Mouse (Mus musculus) cerebellum, adult 11-12 months (tissue): Measurements from ENCODE around the gene Mcoln1.

ENCODE experiments used
- DNase-seq: peaks from one replicate; pipeline ENCODE4 v3.0.0; 2022

Gene Mcoln1

DNA sequence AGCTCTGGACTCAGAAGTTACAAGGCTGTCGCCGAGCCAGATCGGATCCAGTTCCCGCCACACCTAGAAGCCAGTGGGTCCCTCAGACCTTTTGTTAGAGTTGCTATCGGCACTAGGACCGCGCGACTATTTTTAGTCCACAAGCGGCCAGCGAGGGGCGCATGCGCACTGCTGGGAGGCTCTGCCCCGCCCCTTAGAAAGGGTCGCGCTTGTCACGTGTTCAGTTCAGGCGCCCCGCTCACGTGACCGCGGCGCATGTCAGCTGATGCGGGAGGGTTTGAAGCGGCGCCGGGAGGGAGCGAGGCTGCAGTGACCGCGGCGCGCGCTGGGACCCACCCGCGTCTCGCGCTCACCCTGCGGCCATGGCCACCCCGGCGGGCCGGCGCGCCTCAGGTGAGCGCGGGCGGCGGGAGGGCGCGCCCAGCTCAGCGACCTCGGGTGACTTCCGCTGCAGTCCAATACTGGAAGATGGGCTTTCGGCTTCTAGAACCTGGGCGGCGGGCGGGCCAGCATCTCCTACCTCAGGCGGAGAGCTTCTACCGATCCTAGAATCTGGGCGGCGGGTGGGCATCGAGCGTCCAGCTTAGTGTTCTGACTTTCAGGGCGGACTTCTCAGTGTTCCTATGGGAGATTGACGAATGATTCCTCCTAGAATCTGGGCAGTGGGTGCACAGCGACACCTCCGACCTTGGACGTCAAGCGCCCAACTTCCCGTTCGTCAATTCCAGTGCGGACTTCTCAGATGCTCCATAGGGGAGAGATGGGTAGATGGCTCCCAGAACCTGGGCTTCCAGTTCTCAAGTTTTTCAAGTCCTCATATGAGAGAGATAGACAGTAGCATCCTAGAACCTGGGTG is at the start of gene Mcoln1:
Gene Mcoln1, plus strand, starts transcription at position 223 of the 856 bp plus-strand sequence.
- peak; percentile 98 for DNase-seq

GRCm38 (mm10) chr8:3450670-3451069 is 49.6 kb upstream of the Mcoln1 start:
- DNase-seq: peak; percentile 43

DNA sequence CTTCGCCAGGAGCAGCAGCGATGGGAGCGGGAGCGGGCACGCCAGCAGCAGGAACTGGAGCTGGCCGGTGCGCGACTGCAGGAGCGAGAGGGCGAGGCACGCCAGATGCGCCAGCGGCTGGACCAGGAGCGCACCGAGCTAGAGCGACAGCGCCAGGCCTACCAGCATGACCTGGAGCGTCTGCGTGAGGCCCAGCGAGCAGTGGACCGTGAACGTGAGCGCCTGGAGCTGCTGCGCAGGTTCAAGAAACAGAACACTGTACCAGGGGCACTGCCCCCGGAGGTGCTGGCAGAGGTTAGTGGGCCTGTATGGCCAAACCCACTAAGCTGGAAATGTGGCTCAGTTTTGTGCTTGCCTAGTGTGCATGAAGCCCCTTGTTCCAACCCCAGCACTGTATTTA is 48.3 kb upstream of the Mcoln1 start:
- no peak for DNase-seq

DNA sequence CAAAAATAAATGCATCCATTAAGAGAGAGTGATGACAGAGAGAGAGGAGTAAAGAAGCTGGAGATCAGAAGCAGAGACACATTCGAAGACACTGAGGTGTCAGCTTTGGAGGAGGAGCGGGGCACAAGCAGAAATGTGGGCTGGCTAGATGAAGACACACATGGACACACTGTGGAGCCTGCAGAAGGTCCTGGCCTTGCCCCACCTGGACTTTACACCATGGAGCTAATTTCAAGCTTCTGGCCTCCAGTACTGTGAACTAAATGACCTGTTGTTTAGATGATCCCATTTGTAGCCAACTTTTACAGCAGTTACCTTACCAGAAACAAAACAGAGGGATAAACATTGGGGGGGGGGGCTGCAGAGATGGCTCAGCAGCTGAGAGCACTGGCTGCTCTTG is 37.0 kb upstream of the Mcoln1 start:
- no peak for DNase-seq

DNA sequence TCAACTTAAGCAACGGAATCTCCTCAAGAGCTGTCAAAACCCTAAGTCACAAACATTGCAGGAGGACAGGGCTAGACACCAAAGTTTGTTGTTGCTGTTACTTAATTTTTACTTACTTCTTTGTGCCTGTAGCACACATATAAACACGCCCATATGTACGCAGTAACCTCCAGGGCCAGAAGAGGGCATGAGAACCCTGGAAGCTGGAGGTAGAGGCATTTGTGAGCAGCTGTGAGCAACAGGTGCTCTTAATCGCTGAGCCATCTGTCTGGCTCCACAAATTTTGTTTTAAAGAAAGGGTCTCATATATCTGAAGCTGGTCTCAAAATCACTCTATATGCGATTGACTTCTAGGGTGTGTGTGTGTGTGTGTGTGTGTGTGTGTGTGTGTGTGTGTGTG is 35.9 kb upstream of the Mcoln1 start:
- DNase-seq: no peak

DNA sequence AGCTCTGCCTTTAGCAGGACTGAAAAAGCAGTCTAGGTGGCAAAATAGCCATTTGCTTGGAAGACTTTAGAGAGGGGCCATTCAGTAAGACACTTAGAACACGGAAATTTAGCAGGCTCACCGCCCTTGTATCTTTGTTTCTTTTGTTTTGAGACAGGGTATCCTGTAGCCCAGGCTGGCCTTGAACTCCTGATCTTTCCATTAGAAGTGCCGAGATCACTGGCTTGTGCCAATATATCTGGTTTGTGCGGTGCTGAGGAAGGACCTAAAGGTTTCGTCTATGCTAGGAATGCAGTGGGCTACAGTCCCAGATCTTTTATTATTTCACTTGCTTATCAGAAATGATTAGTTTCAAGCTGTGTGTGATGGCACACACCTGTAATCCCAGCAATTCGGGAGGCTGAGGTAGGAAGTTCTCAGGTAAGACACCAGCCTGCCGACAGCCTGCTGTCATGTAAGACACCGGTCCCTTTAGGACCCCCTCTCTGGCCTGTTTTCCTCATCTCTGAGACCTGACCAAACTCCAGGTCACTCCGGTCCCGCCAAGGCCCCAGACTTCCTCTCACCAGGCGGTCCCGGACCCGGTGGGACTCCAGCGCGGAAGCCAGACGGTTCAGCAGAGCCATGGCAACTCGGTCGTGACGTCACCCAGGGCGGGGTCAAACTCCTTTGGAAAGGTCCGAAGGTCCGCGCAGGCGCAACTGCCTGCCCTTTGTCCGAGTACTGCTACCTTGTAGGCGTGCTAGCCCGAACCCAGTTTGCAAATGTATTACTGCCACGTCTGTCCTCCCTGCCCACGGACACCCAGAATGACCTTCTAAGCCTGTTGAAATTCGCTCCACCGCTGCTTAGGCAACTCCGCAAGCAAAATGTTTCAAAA is 33.0 kb upstream of the Mcoln1 start, which contains the start of gene Pex11g:
Gene Pex11g, minus strand, starts transcription at position 675 of the 880 bp plus-strand sequence.
- DNase-seq: peak; percentile 95

DNA sequence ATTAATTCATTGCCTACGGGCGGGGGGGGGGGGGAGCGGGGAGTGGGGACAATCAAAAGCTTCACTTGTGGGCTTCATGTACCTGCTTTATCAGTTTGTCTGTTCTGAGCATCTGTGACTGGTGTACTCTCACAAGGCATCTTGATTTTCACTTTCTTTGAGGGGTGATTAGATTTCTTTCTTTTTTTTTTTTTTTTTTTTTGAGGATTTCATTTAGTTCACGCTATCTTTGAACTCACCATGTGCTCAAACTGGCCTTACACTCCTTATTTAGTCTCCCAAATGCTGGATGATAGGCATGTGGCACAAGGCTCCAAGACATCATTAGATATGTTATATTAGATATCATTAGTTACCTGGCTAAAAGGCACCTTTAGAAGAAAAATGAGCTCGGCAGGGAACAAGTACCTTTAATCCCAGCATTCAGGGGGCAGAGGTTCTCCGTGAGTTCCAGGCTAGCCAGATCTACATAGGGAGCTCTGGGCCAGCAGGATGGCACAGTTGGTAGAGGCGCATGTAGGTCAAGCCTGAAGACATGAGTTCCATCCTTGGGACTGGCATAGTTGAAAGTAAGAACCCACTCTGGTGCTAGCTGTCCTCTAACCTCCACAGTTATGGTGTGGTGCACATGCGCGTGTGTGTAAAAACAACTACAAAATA is 32.2 kb upstream of the Mcoln1 start:
- DNase-seq: no peak

GRCm38 (mm10) chr8:3468838-3469237 is 31.4 kb upstream of the Mcoln1 start:
- no peak for DNase-seq

GRCm38 (mm10) chr8:3470562-3470961 is 29.7 kb upstream of the Mcoln1 start, which contains the start of gene Tex45:
TSS of gene Tex45 (plus strand) at chr8:3470862.
- DNase-seq: no peak

DNA sequence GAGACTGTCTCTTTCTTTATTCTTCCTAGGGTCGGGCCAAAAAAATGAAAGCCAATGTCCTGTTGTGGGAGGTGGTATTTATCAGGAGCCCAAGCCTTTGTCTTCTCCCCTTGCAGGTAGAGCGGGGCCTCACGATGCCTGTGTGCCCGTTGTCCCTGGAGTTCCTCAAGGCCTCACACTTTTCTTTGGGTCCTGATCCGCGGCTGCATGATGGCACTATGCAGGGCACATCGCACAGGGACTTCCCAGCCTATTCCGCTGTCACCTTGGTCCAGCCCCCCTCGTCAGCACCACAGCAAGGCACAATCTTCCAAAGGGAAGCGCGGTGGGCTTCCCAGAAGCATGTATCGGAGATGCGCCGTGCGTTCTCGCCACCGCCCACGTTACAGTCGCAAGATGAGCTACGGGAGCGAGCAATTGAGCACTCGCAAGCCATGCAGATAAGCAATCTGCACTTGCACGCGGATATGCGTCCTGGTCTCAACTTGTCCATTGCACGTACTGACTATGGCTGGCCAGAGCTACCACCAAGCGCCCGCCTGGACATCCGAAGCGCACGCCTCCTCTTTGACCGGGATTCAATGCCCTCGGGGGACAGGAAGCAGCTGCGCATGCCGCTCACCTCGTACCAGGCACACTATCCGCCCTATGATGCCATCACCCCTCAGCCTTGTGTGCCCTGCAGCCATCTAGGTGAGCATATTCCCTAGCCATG is 24.4 kb upstream of the Mcoln1 start:
- no peak for DNase-seq

- no peak for DNase-seq
Observed at GRCm38 (mm10) chr8:3480221-3480785, 20.0 kb upstream of the Mcoln1 start.

- DNase-seq: no peak
Observed at GRCm38 (mm10) chr8:3481605-3482004, 18.7 kb upstream of the Mcoln1 start.

DNA sequence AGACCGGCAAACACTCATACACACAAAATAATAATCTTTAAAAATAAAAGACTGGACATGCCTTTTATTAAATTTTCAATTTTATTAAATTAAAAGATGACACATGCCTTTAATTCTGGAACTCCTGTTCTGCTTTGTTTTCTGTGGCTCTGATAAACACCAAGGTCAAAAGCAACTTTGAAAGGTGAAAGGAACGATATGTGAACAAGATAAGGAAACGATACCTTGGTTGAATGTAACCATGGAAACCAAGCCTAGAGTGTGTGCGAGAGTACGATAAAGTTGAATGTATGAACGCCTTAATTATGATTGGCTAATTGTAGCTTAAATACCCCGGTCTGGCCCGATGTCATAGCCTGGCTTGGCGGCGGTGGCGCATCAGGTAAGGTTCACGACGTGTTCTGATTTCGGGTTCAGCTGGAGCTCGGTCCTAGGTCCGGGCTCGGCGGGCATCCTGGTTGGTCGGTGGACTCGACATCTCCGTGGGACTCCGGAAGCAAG is 18.0 kb upstream of the Mcoln1 start:
- no peak for DNase-seq

DNA sequence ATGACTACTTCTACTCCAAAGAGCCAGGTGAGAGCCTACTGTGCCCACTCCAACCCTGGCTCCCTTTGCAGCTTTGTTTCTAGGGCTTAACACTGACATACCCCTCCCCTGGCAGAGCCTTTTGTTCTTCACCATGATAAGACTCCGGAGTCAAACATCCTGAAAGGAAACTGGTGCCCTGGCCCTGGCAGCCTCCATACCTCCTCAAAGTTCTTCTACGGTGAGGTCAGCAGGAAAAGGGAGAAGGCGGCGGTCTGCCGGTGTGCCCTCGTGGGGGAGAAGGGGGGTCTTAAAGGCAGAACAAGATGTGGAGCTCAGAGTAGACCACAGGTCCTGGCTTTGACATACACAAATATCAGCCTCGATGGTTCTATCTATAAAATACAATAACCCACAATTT is 16.7 kb upstream of the Mcoln1 start:
- DNase-seq: no peak

- DNase-seq: no peak
Observed at GRCm38 (mm10) chr8:3485192-3485591, 15.1 kb upstream of the Mcoln1 start.

- peak; percentile 84 for DNase-seq
Observed at GRCm38 (mm10) chr8:3492901-3493844, 7.1 kb upstream of the Mcoln1 start, which contains the start of gene Zfp358. TSS of gene Zfp358 (plus strand) at chr8:3493138.

- DNase-seq: no peak
Observed at GRCm38 (mm10) chr8:3493845-3494208, 6.4 kb upstream of the Mcoln1 start.

DNA sequence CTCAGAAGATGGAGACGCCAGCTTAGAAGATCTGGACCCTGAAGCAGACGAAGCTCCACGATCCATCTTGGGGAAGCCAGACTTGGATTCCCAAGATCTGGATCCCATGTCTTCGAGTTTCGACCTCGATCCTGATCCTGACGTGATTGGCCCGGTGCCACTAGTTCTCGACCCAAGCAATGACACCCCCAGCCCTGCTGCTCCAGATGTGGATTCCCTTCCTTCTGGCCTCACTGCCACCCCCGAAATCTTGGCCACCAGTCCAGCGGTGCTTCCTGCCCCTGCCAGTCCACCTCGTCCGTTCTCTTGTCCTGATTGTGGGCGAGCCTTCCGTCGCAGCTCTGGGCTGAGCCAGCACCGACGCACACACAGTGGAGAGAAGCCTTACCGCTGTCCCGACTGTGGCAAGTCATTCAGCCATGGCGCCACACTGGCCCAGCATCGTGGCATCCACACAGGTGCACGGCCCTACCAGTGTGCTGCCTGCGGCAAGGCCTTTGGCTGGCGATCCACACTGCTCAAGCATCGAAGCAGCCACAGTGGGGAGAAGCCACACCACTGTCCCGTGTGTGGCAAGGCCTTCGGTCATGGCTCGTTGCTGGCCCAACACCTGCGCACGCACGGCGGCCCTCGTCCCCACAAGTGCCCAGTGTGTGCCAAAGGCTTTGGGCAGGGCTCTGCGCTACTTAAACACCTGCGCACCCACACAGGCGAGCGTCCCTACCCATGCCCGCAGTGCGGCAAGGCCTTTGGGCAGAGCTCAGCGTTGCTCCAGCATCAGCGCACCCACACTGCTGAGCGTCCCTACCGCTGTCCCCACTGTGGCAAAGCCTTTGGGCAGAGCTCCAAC is 4.5 kb upstream of the Mcoln1 start:
- DNase-seq: no peak

GRCm38 (mm10) chr8:3496428-3496748 is 3.9 kb upstream of the Mcoln1 start:
- no peak for DNase-seq

GRCm38 (mm10) chr8:3498583-3498982 is 1.7 kb upstream of the Mcoln1 start:
- no peak for DNase-seq
